Mouse (Mus musculus) embryonic facial prominence, embryonic 14.5 days (tissue): ENCODE data around the gene Msi2. TPM values are rescaled to one million over a fixed set of nuclear protein-coding genes. Genes with fewer than 3 reads are reported as not detected.

ENCODE experiments used
- ATAC-seq: fragments of 200-750 bp; cut with Nextera tagmentation; 2 replicates; pipeline ENCODE4 v1.8.0; 2017; ENCODE audit warnings: low read depth, moderate number of reproducible peaks, moderate TSS enrichment
- DNase-seq: peaks from one replicate; pipeline ENCODE4 v3.0.0-alpha.2; 2015; ENCODE audit warnings: low spot score
- H3K27ac ChIP-seq: fragments of 300-500 bp; sonication (generic); replicated peaks from 2 replicates; pipeline ENCODE4 v1.5.1; 2014; ENCODE audit warnings: low read depth, mild to moderate bottlenecking, low read length, moderate library complexity
- H3K27me3 ChIP-seq: fragments of 300-500 bp; sonication (generic); replicated peaks from 2 replicates; pipeline ENCODE4 v1.6.1; 2014; ENCODE audit warnings: low read length; ENCODE audit not compliant: control insufficient read depth, insufficient read depth
- H3K36me3 ChIP-seq: fragments of 300-500 bp; sonication (generic); 2 replicates; pipeline ENCODE4 v1.6.1; 2014; ENCODE audit warnings: low read length, mixed read lengths; ENCODE audit not compliant: control insufficient read depth, insufficient read depth
- H3K4me1 ChIP-seq: fragments of 300-500 bp; sonication (generic); 2 replicates; pipeline ENCODE4 v1.6.1; 2014; ENCODE audit warnings: antibody characterized with exemption, low read length; ENCODE audit not compliant: control insufficient read depth, insufficient read depth
- H3K4me2 ChIP-seq: fragments of 300-500 bp; sonication (generic); 2 replicates; pipeline ENCODE4 v1.6.1; 2014; ENCODE audit warnings: low read depth, mild to moderate bottlenecking, low read length, moderate library complexity, mixed read lengths
- H3K4me3 ChIP-seq: fragments of 300-500 bp; sonication (generic); 2 replicates; pipeline ENCODE4 v1.5.1; 2014; ENCODE audit warnings: low read depth, mild to moderate bottlenecking, low read length
- H3K9ac ChIP-seq: fragments of 300-500 bp; sonication (generic); 2 replicates; pipeline ENCODE4 v1.6.1; 2014; ENCODE audit warnings: low read depth, mild to moderate bottlenecking, low read length, moderate library complexity, mixed read lengths
- H3K9me3 ChIP-seq: fragments of 300-500 bp; sonication (generic); 2 replicates; pipeline ENCODE4 v1.6.1; 2016; ENCODE audit warnings: low read length; ENCODE audit not compliant: control insufficient read depth
- WGBS: fragments of 180-500 bp; shearing (Covaris S2); extraction: QIAGEN DNeasy Blood & Tissue Kit; methylation state at CpG from one replicate; pipeline ENCODE4 v1.1.7; 2014; 5-methylcytosine and 5-hydroxymethylcytosine counted together
- polyA plus RNA-seq: library from polyadenylated mRNA; unstranded; fragments of >200 nt; fragmentation: Nextera tagmentation; extraction: Ambion mirVana; gene quantifications from 2 replicates; pipeline ENCODE4 v1.2.1, GENCODE M21; 2014

Msi2 gene
- polyA plus RNA-seq, 1 experiment from 2014 or later = 15.2 TPM

- WGBS = 94% methylated on average over 11 of the region's 11 CpGs
These were observed 100.9 kb downstream of the Msi2 start for GRCm38 (mm10) chr11:88617380-88617779.

GRCm38 (mm10) chr11:88614527-88615305 is 103.6 kb downstream of the Msi2 start:
- Histone ChIP-seq H3K27ac (no peak overlapping the region), H3K4me3 (no peak overlapping the region), H3K36me3 (no peaks in the 10 kb centered on the region), H3K9me3 (no peaks in the 10 kb centered on the region), H3K4me1 (peaks cover 23% of the 10 kb centered on the region), H3K9ac (no peak overlapping the region), H3K4me2 (no peak overlapping the region), H3K27me3 (no peaks in the 10 kb centered on the region)
- ATAC-seq = no peak
- WGBS = 78% methylated on average over 11 of the region's 11 CpGs
- no peak for DNase-seq

More at GRCm38 (mm10) chr11:88617380-88617779, 100.9 kb downstream of the Msi2 start:
- Histone ChIP-seq H3K4me3 (no peak overlapping the region), H3K27ac (no peak overlapping the region), H3K4me1 (peaks cover 31% of the 10 kb centered on the region), H3K36me3 (no peaks in the 10 kb centered on the region), H3K9ac (no peak overlapping the region), H3K9me3 (no peaks in the 10 kb centered on the region), H3K4me2 (no peak overlapping the region), H3K27me3 (no peaks in the 10 kb centered on the region)
- ATAC-seq (no peak), DNase-seq (no peak)

- ATAC-seq (no peak), DNase-seq (no peak)
- peak overlapping the region; percentile 30; the same call in 1 of the 2 replicates for H3K27ac ChIP-seq
- no peaks in the 10 kb centered on the region for H3K9me3 ChIP-seq
- no peaks in the 10 kb centered on the region for H3K36me3 ChIP-seq
- H3K27me3 ChIP-seq = no peaks in the 10 kb centered on the region
- H3K4me2 ChIP-seq = no peak overlapping the region
- no peak overlapping the region for H3K4me3 ChIP-seq
- H3K9ac ChIP-seq = no peak overlapping the region
- 50% methylated on average over 11 of the region's 11 CpGs for WGBS
- H3K4me1 ChIP-seq = peaks cover 19% of the 10 kb centered on the region
These were observed 104.4 kb downstream of the Msi2 start for GRCm38 (mm10) chr11:88613771-88614526.

DNA sequence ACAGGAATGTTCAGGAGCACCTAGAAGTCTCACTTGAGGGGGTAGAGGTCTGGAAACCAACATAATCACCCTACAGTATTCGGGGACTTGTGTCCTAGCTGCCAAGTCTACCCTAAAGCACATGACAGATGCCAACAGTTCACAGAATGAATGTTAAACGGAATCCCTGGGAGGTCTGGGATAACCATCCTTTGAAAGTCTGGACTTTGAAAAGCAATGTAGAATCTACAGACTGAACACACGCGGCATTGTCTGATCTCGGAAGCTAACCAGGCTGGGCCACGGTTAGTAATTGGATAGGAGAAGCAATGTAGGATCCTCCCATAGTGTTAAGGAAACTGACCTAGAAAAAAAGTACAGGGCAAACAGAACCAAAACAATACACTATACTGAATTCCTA is 105.3 kb downstream of the Msi2 start:
- H3K4me2 ChIP-seq = no peak overlapping the region
- no peaks in the 10 kb centered on the region for H3K27me3 ChIP-seq
- H3K4me1 ChIP-seq = peaks cover 16% of the 10 kb centered on the region
- ATAC-seq (no peak), DNase-seq (no peak)
- 74% methylated on average over 6 of the region's 6 CpGs for WGBS
- H3K27ac ChIP-seq = no peak overlapping the region; the same call in 1 of the 2 replicates
- no peaks in the 10 kb centered on the region for H3K36me3 ChIP-seq
- no peaks in the 10 kb centered on the region for H3K9me3 ChIP-seq
- H3K9ac ChIP-seq = no peak overlapping the region
- no peak overlapping the region for H3K4me3 ChIP-seq

DNA sequence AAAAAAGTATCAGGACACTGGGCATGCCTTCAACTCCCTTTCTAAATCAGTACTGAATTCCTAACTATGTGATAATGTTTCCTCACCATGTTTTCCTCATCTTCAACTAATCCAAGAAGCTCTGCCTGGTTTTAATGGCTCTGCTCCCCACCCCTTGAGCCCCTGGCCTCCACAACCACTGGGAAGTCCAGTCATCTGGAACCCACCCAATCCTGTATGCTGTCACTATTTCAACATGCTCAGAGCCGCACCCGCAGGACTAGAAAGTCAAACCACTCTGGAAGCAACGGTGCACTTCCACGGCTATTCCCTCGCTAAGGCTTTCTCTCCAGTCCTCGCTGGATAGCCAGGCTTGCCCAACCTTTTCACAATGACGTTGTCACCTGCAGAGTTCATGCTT is 106.2 kb downstream of the Msi2 start:
- ATAC-seq (no peak), DNase-seq (no peak)
- no peak overlapping the region for H3K4me3 ChIP-seq
- H3K36me3 ChIP-seq = no peaks in the 10 kb centered on the region
- WGBS = 89% methylated on average over 7 of the region's 7 CpGs
- H3K4me1 ChIP-seq = peaks cover 16% of the 10 kb centered on the region
- H3K9me3 ChIP-seq = no peaks in the 10 kb centered on the region
- no peak overlapping the region for H3K4me2 ChIP-seq
- H3K9ac ChIP-seq = no peak overlapping the region
- no peaks in the 10 kb centered on the region for H3K27me3 ChIP-seq
- no peak overlapping the region for H3K27ac ChIP-seq

- H3K9ac ChIP-seq = no peak overlapping the region
- DNase-seq = no peak
- no peak for ATAC-seq
- H3K36me3 ChIP-seq = no peaks in the 10 kb centered on the region
- no peak overlapping the region for H3K27ac ChIP-seq
- no peak overlapping the region for H3K4me3 ChIP-seq
- H3K9me3 ChIP-seq = no peaks in the 10 kb centered on the region
- 92% methylated on average over 6 of the region's 6 CpGs for WGBS
- peaks cover 16% of the 10 kb centered on the region for H3K4me1 ChIP-seq
- no peak overlapping the region for H3K4me2 ChIP-seq
- H3K27me3 ChIP-seq = no peaks in the 10 kb centered on the region
These were observed 107.5 kb downstream of the Msi2 start for GRCm38 (mm10) chr11:88610809-88611208.

- Histone ChIP-seq H3K27me3 (no peaks in the 10 kb centered on the region), H3K4me2 (no peak overlapping the region)
- WGBS = 100% methylated on average over 1 of the region's 1 CpGs
These were observed 108.2 kb downstream of the Msi2 start for GRCm38 (mm10) chr11:88610112-88610511.

DNA sequence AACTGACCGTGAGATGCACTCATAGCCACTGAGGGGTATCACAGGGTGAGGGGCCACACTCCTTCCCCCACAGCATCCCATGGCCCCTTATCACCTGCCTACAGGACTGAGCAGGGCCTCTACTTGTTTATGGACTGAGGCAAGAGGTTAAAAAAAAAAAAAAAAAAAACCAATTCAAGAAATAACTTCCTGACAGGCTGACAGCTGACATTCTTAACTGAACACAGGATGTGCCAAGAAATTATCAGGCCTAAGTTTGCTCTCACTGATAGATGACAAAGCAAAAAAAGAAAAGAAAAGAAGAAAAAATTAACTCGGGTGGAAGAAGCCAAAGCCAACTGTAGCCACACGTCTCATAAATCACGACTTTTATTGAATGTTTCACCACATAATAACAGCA is 109.7 kb downstream of the Msi2 start:
- H3K4me2 ChIP-seq = no peak overlapping the region
- no peaks in the 10 kb centered on the region for H3K36me3 ChIP-seq
- H3K9me3 ChIP-seq = no peaks in the 10 kb centered on the region
- H3K27me3 ChIP-seq = no peaks in the 10 kb centered on the region
- H3K4me3 ChIP-seq = no peak overlapping the region
- DNase-seq = no peak
- H3K9ac ChIP-seq = no peak overlapping the region
- 60% methylated on average over 4 of the region's 4 CpGs for WGBS
- H3K4me1 ChIP-seq = peaks cover 15% of the 10 kb centered on the region
- ATAC-seq = no peak
- no peak overlapping the region for H3K27ac ChIP-seq

More at GRCm38 (mm10) chr11:88610112-88610511, 108.2 kb downstream of the Msi2 start:
- Histone ChIP-seq H3K9me3 (no peaks in the 10 kb centered on the region), H3K4me1 (peaks cover 16% of the 10 kb centered on the region), H3K9ac (no peak overlapping the region), H3K4me3 (no peak overlapping the region), H3K27ac (no peak overlapping the region), H3K36me3 (no peaks in the 10 kb centered on the region)
- ATAC-seq (no peak), DNase-seq (no peak)
